Mouse (Mus musculus) E14TG2a.4 (cell line): ENCODE measurements around the gene Gpalpp1.

Experiments
- CTCF ChIP-seq: conservative IDR thresholded peaks from 2 replicates; pipeline ENCODE4 v1.5.1; 2014; ENCODE audit warnings: low read length
- NANOG ChIP-seq: IDR thresholded peaks from 2 replicates; pipeline ENCODE4 v1.6.1; 2014; ENCODE audit warnings: borderline replicate concordance, low read length, mixed read lengths

- TF ChIP-seq CTCF (no peak), NANOG (no peak)
Observed at GRCm38 (mm10) chr14:76043251-76044163, 67.1 kb downstream of the Gpalpp1 start.
